Mouse (Mus musculus) liver, embryonic 14.5 days (tissue): ENCODE data around the gene Apob.

Experiments used
- CTCF ChIP-seq: IDR thresholded peaks from 2 replicates; pipeline ENCODE4 v1.5.1; 2016; ENCODE audit warnings: antibody characterized with exemption, low read depth, control low read depth
- EP300 ChIP-seq: IDR thresholded peaks from 2 replicates; pipeline ENCODE4 v1.6.1; 2016; ENCODE audit warnings: antibody characterized with exemption, low read depth

DNA sequence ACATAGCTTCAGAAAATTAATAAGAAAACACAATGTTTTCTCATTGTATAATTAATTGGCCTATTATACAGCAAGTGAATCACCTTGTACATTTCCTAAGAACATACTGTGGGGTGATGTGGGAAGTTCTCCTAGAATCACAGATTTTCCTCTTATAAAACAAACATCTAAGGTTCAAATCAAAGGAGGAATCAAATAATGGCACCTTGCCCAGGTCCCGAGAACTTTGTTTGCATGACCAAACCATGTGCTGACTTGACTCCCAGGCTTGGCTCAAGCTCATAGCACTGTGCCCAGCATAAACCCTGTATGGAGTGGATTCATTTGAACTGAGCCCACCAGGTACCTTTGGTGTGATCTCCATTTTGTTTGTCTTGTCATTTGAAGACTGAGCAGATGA lies 43.5 kb downstream of the Apob start:
- no peak for TF ChIP-seq CTCF
- TF ChIP-seq EP300 = no peak
